Mouse (Mus musculus): ENCODE measurements around the gene Smurf1.

The Smurf1 gene

GRCm38 (mm10) chr5:144952592-144952991, 13.1 kb downstream of the Smurf1 start:
- DNase-seq, result no peak

- DNase-seq, result no peak
Measured at GRCm38 (mm10) chr5:144950428-144951051, 15.1 kb downstream of the Smurf1 start.

- no peak for DNase-seq
Measured at GRCm38 (mm10) chr5:144949856-144950255, 15.8 kb downstream of the Smurf1 start.

- no peak for DNase-seq
Measured at GRCm38 (mm10) chr5:144948422-144948821, 17.2 kb downstream of the Smurf1 start.

- no peak for DNase-seq
Measured at GRCm38 (mm10) chr5:144948002-144948401, 17.6 kb downstream of the Smurf1 start.

GRCm38 (mm10) chr5:144946032-144946431, 19.6 kb downstream of the Smurf1 start:
- peak; percentile 30 for DNase-seq

- no peak for DNase-seq
Measured at GRCm38 (mm10) chr5:144944932-144945331, 20.7 kb downstream of the Smurf1 start.

GRCm38 (mm10) chr5:144944370-144944769, 21.3 kb downstream of the Smurf1 start:
- no peak for DNase-seq

GRCm38 (mm10) chr5:144943346-144943745, 22.3 kb downstream of the Smurf1 start:
- no peak for DNase-seq

- no peak for DNase-seq
Measured at GRCm38 (mm10) chr5:144942431-144942830, 23.2 kb downstream of the Smurf1 start.

GRCm38 (mm10) chr5:144940904-144941303, 24.7 kb downstream of the Smurf1 start:
- no peak for DNase-seq

- DNase-seq, result no peak
Measured at GRCm38 (mm10) chr5:144937304-144937703, 28.3 kb downstream of the Smurf1 start.

GRCm38 (mm10) chr5:144933486-144933885, 32.2 kb downstream of the Smurf1 start:
- DNase-seq, result no peak

GRCm38 (mm10) chr5:144931841-144932240, 33.8 kb downstream of the Smurf1 start:
- no peak for DNase-seq

GRCm38 (mm10) chr5:144928856-144929713, 36.6 kb downstream of the Smurf1 start:
- DNase-seq, result no peak

- no peak for DNase-seq
Measured at GRCm38 (mm10) chr5:144926275-144926674, 39.4 kb downstream of the Smurf1 start.

GRCm38 (mm10) chr5:144923351-144923750, 42.3 kb downstream of the Smurf1 start:
- no peak for DNase-seq

- DNase-seq, result no peak
Measured at GRCm38 (mm10) chr5:144919790-144920189, 45.9 kb downstream of the Smurf1 start.

- DNase-seq, result no peak
Measured at GRCm38 (mm10) chr5:144919194-144919593, 46.5 kb downstream of the Smurf1 start.

GRCm38 (mm10) chr5:144918204-144918603, 47.4 kb downstream of the Smurf1 start:
- DNase-seq, result no peak

GRCm38 (mm10) chr5:144917172-144917571, 48.5 kb downstream of the Smurf1 start:
- DNase-seq, result no peak

GRCm38 (mm10) chr5:144915828-144916227, 49.8 kb downstream of the Smurf1 start:
- DNase-seq, result no peak

GRCm38 (mm10) chr5:144914433-144914906, 51.2 kb downstream of the Smurf1 start:
- no peak for DNase-seq

GRCm38 (mm10) chr5:144913923-144914322, 51.7 kb downstream of the Smurf1 start:
- DNase-seq, result peak; percentile 43

All from cerebellum, adult 8-10 months (tissue).